Mouse (Mus musculus) left cerebral cortex, postnatal 10 days (tissue): ENCODE measurements around the gene Luc7l3. TPM values are rescaled to one million over a fixed set of nuclear protein-coding genes. Genes with fewer than 3 reads are reported as not detected.

ENCODE experiments used
- DNase-seq, 2 experiments: peaks; one replicate each; pipeline ENCODE4 v3.0.0; 2021 to 2022; ENCODE audit warnings: low spot score in 2 of 2, mixed read lengths in 1 of 2; ENCODE audit errors: extremely low spot score in 1 of 2
- intact Hi-C: fragments of 180-260 bp; cut with DNase I; formaldehyde crosslinking; loops from one replicate; pipeline ENCODE4 v1.15.1; 2025
- total RNA-seq, 2 experiments: library from RNA; stranded (reverse); gene quantifications; 2 replicates each; pipeline ENCODE4 v1.2.3; 2021

Luc7l3 gene
- total RNA-seq, 2 experiments from 2014 or later = 125 to 131 TPM

DNA sequence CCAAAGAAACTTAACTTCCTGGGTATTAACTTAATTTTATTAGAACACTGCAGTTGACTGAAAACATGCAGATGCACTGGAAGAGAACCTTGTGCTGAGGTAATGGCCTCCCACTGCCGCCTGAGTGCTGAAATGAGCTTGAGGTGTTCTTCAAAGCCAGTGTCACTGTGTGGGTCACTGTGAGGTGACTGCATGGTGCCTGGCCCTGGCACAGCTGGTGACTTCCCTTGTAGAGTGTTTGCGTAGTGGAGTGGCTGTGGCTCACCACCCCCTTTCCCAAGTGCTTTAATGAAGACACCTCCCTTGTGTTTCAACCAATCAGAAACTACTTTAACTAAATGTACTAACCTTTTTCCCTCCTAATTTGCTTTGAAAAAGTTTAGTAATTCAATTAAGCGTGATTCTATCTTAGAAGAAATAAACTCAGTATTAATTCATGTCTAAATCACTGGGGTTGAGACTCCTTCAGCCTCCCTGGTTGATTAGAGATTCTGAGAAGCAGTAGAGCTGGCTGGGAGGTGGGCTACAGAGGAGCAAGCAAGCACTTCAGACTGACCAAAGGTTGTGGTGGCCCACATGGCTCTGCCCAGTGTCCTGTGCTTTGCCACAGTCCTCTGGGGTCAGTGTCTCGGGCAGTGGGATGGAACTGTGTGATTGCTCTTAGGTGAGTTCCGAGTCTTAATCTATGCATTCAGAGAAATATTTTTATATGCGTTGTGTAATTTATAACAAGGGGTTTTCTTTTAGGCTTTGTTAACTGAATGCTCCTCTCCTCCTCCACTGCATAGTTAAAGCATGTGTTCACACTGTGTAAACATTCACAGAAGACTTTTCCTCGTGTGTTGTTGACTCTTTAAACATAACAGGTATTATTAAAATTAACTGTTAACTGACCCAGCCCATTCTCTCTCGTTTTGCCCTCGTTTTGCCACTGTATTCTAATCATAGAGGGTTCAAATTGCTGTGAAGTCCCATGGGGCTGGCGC lies 19.5 kb upstream of the Luc7l3 start:
- intact Hi-C loops = loop anchor here (2.0 to 5.0 kb wide), 3 partner anchors 64 to 146 kb away; partner anchors contain the start of genes Cacna1g and Spata20
- DNase-seq = no peak

DNA sequence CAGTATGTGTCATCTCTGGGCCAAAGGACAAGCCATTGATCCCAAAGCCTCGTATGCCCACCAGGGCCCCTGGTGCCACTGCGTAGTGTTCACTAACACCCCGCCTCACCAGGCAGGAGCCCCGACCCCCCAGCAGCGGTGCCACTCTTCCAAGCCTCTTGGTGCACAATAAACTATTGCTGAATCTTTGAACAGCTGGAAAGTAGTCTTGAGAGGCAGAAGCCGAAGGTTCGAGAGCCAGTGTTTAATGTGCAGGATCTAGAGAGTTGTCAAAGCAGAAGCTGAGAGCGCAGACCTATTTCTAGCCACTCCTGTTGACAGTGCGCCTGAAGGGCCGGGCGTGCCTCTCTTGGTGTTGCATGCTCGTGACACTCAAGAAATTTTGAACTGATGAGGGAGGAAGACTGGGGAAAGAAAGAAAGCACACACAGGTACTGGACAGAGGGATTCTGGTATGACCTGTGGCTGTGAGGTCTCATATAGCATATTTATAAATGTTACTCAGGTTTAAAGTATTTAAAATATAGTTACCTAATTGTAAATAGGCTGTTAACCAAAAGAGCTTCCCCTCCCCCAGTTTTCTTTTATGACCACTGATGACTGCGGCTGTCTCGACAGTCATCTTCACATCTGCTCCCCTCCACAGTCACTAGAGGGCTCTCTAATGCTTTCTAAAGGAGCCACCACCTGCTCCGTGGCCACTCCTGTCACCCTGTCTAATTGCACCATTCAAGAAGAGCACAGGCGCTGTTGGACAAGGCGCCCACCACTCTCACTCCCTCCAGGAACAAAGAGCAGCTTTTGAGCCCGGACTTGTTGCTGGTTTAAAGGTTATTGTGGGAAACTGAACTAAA lies 18.2 kb upstream of the Luc7l3 start:
- DNase-seq = peak in 1 of 2 experiments; percentile 52
- intact Hi-C loops = loop anchor here (2.0 to 5.0 kb wide), 3 partner anchors 65 to 147 kb away; partner anchors contain the start of genes Cacna1g and Spata20

DNA sequence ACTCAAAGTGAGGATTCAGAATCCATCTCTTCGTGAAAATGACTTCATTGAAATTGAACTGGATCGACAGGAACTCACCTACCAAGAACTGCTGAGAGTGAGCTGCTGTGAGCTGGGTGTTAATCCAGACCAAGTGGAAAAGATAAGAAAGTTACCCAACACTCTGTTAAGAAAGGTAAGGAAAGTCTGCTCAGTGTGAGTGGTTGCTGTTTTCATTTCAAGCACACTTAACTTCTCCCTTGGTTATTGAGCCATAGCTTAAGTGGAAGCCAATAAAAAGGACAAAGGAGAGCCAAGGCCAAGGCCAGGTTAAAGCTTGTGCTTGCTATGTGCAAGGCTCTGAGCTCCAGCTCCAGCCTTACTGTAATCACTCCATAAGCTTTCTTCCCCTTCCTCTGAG lies 16.6 kb upstream of the Luc7l3 start:
- DNase-seq = no peak
- intact Hi-C loops = no loop called here

DNA sequence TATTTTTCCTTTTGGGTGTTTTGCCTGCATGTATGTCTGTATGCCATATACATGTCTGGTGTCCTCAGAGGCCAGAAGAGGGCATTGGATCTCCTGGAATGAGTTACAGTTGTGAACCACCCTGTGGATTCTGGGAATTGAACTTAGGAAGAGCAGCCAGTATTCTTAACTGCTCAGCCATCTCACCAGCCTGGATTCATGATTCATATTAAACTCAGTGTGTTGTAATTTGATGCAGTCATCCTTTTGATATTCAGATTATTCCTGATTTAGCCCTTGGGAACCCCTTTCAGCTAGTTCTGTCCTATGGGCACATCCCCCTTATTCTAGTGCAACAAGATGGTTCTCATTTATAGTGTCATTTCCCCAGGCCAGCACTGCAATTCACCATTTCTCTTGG lies 14.8 kb upstream of the Luc7l3 start:
- intact Hi-C loops = no loop called here
- no peak for DNase-seq

DNA sequence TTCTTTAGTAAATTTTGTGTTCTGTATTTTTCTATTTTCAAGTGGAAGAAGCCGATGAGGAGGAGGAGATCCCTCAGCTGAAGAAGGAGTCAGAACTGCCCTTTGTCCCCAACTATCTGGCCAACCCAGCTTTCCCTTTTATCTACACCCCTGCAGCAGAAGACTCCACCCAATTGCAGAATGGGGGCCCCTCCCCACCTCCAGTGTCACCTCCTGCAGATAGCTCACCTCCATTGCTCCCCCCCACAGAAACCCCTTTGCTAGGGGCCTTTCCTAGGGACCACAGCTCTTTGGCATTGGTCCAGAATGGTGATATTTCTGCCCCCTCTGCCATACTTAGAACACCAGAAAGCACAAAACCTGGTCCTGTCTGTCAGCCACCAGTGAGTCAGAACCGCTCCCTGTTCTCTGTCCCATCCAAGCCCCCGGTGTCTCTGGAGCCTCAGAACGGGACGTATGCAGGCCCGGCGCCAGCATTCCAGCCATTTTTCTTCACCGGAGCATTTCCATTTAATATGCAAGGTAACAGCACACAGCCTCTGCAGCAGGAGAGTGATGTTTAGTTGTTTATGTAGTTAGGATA lies 12.7 kb upstream of the Luc7l3 start:
- DNase-seq = no peak
- intact Hi-C loops = loop anchor here (5.0 kb wide), 1 partner anchor 213 kb away; the partner anchor contains the start of gene Rsad1

DNA sequence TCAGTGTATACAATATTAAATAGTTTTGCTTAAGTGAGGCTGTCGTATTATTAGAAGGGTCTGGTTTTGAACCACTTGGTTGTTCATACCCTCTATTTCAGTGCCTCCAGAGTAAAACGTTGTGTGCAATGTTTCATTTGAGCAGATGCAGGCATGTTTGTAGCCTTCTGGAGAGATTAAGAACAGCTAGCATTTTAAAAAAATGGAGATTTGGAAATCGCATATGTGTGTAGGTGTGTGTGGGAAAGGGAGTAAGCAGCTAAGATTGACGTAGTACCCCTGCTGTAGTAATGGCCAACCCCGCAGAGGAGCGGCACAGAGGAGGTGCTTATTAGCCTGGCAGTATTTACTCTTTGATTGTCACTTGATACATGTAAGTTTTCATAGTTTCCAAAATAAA lies 10.9 kb upstream of the Luc7l3 start:
- intact Hi-C loops = loop anchor here (5.0 kb wide), 1 partner anchor 215 kb away; the partner anchor contains the start of gene Rsad1

DNA sequence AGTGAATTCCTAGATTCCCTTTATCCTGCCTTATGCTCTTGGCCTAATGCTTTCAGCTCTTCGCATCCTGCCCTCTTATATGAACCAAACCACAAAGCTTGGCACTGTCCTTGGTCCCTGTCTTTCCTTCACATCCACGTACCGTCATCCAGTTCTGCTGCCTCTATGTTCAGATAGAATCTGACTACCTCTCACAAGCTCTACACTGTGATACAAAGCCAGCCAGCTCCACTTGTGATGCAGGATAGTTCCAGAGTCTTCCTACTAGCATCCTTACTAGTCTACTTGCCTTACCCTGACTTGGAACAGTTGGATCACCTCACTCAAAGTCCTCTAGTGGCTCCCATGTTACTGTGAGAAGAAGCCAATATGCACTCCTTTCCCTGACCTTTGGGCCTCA lies 8.4 kb upstream of the Luc7l3 start:
- DNase-seq = no peak
- intact Hi-C loops = loop anchor here (5.0 kb wide), 1 partner anchor 217 kb away; the partner anchor contains the start of gene Rsad1

More for the DNA sequence above, 10.9 kb upstream of the Luc7l3 start:
- DNase-seq = no peak

DNA sequence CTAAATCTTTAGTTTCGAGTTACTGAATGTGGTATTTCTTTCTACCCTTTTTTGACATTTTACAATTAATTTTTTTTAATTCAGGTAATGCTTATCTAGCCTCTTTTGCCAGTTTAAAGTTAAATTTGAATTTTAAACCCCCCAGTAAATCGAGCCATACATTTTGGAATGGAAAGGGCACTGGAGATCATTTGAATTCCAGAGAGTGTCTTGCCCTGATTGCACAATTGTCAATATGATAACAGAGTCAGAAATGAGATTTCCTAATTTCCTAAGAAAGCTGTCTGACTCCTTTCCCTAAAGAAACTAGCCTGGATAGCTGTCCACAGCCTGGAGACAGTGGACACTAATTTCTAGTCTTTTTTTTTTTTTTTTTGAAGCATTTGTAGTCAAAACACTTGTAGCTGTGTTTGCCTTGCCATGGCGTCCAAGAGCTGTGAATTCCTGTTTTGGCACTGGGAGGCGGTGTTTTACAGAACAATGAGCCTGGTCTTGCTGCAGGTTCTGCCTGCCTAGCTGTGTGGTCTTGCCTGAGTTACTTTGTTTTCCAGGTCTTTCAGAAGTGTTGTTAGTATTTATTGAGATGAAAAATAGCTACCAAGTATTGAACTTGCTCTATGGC lies 7.6 kb upstream of the Luc7l3 start:
- intact Hi-C loops = no loop called here
- peak in 1 of 2 experiments; percentile 71 for DNase-seq

DNA sequence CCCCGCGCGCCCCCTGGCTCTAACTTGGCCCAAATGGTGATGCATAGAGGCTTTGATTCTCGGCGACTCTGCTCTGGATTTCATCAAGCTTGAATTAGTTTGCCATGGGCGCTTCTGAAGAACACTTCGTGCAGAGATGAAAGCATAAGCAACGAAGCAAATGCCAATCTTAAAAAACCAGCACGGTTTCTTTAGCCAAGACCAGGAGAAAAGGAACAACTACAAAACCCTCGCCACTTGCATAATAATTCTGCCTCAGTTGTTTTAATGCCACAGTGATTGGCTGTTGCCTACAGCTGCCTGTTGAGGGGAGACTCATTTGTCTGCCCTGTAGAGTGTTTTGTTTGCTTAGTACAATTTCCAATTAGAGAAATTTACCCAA lies 6.8 kb upstream of the Luc7l3 start:
- intact Hi-C loops = no loop called here
- DNase-seq = no peak

DNA sequence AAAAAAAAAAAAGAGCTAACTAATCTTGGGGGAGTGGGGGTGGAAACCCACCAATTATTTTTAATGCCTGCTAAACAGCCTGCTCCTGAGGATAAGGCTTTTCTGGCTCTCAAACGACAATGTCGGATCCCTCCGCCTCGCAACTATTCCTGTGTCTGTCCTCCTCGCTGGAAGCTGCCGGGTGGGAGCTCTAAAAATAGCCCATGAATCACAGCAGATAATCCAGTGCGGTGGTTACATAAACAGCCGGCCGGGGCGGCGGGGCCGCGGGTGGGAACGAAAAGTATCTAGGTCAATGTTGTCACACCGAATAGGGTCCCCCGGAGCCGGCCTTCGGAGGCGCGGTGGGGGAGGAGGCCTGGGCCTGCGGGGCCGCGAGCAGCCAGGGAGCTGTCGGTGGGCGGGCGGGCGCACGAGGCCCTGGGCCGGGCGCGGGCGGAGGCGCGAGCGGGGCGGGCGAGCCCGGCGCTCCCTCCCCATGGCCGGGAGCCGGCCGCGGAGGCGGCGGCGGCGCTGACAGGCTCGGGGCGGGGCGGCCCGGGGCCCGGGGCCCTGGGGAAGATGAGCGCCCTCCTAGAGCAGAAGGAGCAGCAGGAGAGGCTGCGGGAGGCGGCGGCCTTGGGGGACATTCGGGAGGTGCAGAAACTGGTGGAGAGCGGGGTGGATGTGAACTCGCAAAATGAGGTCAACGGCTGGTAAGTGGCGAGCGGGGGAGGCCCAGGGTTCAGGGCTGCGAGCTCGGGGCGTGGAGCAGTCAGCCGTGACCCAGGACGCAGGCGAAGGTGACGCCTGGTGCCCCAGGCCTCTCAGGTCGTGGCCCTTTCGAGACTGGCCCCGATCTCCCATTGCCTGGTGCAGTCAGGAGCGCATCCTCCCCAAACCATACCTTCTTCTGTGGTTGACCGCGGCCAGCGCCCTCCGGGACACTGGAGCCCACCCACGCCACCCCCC lies 6.2 kb upstream of the Luc7l3 start, which contains the start of gene Ankrd40:
TSS of gene Ankrd40 (plus strand) at position 309 of the 951 bp plus-strand sequence.
- intact Hi-C loops = no loop called here
- peak; percentile 96 for DNase-seq

DNA sequence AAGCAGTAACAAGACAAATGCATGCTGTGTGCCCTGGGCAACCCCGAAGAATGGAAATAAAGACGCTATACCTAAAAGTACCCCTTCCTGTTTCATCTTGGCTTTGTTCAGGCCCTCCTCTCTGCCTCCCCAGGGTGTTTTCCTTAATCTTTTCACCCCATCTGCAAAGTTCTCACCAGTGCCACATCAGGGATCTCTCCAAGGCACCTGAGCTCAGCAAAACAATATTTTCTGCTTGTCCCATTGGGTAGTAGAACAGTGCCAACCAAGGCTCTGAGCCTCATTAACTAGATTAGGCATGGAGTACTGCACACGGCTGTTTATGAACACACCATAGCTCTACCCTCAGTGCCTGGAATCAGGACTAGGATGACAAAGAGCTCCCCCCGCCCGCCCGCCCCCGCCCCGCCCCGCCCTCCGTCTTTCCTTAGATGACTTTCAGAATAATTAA lies 5.2 kb upstream of the Luc7l3 start:
- no peak for DNase-seq
- intact Hi-C loops = no loop called here

DNA sequence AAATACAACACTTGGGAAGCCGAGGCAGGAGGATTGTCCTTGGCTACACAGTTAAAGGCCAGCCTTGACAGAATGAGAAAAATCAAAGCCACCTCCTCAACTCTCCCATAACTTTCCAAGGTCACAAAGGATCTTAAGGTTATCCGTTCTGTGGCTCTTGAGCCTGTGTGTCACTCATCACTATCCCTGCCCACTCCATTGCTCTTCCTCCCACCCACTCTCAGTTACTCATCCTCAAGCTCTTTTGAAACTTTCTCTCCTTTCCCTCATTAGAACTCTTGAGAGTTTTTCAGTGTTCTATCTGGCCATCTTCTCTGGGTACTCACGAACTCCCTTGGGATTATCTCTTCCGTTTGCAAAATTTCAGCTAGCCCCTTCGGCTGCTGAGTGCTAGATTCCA lies 2.8 kb upstream of the Luc7l3 start:
- no peak for DNase-seq
- intact Hi-C loops = no loop called here

DNA sequence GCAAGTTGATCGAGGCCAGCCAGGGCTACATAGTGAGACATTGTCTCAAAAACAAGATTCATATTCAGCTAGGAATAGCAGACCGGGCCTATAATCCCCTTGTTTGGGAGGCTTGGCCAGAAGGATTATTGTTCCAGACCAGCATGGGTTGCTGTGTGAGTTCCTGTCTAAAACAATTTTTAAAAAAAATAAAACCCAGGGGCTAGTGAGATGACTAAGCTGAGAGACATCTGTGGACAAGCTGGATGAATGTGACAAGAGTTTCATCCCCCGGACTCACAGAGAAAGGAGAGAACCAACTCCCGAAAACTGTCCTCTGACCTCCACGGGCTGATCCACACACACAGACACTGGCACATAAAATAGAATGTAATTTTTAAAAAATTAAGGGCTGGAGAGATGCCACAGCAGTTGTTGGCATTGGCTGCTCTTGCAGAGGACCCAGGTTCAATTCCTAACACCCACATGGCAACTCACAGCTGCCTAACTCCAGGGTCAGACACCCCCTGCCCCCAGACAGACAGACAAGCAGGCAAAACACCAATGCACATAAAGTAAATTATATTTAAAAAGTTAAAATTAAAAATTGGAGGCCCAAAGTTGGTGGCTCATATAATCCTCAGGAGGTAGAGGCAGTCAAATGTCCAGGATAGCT lies 1.6 kb upstream of the Luc7l3 start:
- DNase-seq = no peak
- intact Hi-C loops = no loop called here

DNA sequence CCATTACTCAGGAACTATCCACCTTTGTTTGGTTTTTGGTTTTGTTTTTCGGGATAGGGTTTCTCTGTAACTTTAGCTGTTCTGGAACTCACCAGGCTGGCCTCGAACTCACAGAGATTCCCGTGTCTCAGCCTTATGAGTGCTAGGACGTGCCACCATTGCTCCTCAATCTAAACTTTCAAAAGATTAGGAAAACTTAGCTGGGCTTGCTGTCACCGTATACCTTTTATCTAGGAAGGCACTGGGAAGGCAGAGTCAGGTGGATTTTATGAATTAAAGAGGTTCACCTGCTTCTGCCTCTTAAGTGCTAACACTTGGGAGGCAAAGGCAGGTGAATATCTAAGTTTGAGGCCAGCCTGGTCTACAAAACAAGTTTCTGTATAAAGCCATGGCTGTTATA lies 848 bp upstream of the Luc7l3 start:
- DNase-seq = no peak
- intact Hi-C loops = no loop called here

DNA sequence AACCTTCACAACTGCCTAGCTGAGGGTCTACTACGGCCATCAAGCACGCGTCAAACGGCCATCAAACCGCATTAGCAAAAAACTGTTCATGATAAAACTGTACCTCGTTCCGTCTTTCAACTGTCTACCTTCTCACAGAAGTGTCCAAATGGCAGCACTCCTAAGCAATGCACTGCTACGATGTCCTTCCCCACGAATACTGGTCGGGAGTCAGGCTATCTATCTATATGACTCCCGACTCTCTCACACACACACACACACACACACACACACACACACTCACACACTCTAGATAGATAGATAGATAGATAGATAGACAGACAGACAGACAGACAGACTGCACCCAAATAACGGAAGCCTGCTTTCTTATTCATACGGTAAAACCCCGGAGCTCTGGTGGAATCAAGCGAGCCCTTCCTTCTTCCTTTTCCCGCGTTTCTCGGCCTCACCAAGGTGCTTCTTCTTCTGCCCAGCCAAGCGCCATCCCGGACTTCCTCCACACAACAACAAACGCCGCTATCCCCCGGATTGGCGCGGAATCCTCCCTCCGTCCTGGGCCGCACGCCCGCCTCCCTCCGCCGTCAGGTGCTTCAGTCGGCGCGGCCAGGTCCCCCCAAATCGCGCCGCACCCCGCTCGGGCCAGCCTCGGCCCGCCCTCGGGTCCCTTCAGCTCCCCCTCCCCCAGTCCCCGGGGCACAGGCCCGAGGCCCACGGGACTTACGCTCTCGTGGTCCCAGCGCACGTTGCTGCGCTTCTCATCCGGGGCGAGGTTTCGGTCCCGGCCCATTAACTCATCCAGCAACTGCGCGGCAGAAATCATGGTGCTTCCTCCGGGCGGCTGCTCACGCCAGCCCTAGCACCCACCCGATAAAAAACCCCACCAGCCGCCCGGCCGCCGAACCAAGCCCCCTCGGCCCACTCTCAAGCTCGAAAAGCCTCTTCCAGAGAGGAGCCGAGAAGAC lies 538 bp downstream of the Luc7l3 start:
- peak in 1 of 2 experiments; percentile 80 for DNase-seq
- intact Hi-C loops = no loop called here

DNA sequence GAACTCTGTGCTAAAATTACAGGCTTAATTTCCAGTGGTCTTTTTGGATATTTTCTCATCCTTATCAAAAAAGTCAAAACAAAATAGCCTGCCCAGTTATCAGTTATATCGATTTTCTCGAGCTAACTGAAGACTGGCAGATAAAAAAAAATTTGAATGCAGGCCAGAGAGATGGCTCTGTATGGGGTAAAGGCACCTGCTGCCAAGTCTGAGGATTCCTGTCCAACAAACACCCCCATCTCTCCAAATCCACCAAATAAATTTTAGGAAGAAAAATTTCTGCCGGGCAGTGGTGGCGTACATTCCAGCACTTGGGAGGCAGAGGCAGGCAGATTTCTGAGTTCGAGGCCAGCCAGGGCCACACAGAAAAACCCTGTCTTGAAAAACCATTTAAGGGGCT lies 3.7 kb downstream of the Luc7l3 start:
- intact Hi-C loops = no loop called here

More for the DNA sequence above, 3.7 kb downstream of the Luc7l3 start:
- DNase-seq = no peak
